Mouse (Mus musculus): ENCODE measurements at regions not wholly inside any gene's neighbourhood (a gene's known extent, or its start where the extent isn't known, plus 50 kb on each side); places are given as distances from the start of the nearest gene placed in this dataset.

GRCm38 (mm10) chr4:11903861-11904260 is 77.2 kb downstream of the Gm10604 start:
- no peak for DNase-seq (ENCODE audit: low read depth, low spot score)

- DNase-seq (ENCODE audit: low read depth, low spot score), result no peak
Observed at GRCm38 (mm10) chr4:11903401-11903800, 77.7 kb downstream of the Gm10604 start.

DNA sequence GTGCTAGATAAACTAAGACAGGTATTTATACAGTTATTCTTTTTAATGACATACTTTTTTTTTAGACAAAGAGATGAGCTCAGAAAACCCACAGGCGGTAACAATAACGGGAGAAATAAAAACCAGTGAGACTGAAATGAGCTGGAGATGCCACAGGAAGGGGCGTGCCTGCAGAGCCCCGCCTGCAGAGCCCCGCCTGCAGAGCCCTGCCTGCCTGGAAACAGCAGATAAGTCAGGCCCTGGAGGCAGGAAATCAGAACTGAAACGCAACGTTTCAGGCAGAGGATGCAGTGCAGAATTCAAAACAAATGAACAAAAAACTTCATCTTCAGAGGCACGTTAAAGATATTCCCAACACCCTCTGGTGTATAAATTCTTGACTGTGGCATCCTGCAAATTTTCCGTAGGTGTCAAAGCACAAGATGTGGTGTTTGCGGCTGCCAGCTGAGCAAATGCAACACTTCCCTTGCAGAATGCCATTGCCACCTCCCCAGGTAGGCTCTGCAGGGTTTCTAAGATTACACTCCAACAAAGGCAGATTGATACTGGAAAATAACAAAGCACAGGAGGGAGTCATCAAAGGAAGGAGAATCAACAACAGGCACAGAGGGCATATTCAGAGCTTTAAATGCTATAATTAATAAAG is 81.0 kb downstream of the Gm10604 start:
- DNase-seq (ENCODE audit: low read depth, low spot score), result peak; percentile 82

GRCm38 (mm10) chr4:11897231-11897630 is 83.8 kb downstream of the Gm10604 start:
- no peak for DNase-seq (ENCODE audit: low read depth, low spot score)

- DNase-seq (ENCODE audit: low read depth, low spot score), result no peak
Observed at GRCm38 (mm10) chr4:11895857-11896825, 84.9 kb downstream of the Gm10604 start.

GRCm38 (mm10) chr4:11893560-11894205 is 87.4 kb downstream of the Gm10604 start:
- DNase-seq (ENCODE audit: low read depth, low spot score), result no peak

GRCm38 (mm10) chr4:11889039-11889600 is 91.9 kb downstream of the Gm10604 start:
- no peak for DNase-seq (ENCODE audit: low read depth, low spot score)

- DNase-seq (ENCODE audit: low read depth, low spot score), result no peak
Observed at GRCm38 (mm10) chr4:11887377-11887776, 93.7 kb downstream of the Gm10604 start.

GRCm38 (mm10) chr4:11885499-11885898 is 95.6 kb downstream of the Gm10604 start:
- DNase-seq (ENCODE audit: low read depth, low spot score), result no peak

DNA sequence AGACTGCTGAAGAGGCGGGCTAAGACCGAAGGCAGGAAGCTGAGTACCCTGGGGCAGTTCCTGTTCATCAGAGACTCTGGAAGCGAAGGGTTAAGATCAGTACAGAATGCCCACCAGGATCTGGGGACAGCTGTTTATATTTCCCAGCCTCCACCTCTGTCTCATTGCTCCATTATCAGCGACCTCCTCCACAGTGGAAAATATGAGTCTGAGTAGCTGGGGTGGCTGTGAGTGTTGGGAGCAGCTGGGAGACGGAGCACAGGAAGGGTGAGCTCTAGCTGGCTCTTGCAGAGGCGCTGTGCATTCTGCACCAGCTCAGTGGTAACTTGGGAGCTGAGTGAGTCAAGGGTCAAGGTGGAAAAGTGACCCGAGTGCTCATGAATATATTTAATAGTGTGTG is 96.2 kb downstream of the Gm10604 start:
- DNase-seq (ENCODE audit: low read depth, low spot score), result peak; percentile 4

GRCm38 (mm10) chr4:11883295-11883694 is 97.8 kb downstream of the Gm10604 start:
- DNase-seq (ENCODE audit: low read depth, low spot score), result no peak

DNA sequence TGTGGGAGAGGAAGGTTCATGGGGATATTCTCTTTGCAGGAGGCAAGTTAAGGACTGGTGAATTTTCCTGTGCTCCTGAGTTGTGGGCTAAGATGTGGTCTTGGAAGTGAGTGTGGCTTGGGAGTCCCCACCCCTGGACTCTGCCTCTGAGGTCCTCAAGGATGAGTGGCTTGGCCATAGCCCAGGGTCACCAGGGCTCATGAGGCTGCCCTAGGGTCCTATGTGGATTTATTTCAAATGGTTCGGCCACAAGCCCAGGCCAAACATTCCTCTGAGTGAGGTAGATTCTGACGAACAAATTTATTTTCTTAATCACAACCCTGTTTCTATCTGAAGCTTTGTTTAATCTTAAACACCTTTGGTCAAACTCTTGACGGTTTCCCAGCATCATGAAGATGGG is 98.4 kb downstream of the Gm10604 start:
- no peak for DNase-seq (ENCODE audit: low read depth, low spot score)

GRCm38 (mm10) chr4:11878638-11879037 is 102.4 kb downstream of the Gm10604 start:
- DNase-seq (ENCODE audit: low read depth, low spot score), result no peak

GRCm38 (mm10) chr4:11877945-11878344 is 103.1 kb downstream of the Gm10604 start:
- no peak for DNase-seq (ENCODE audit: low read depth, low spot score)

GRCm38 (mm10) chr4:11876009-11876408 is 105.1 kb downstream of the Gm10604 start:
- DNase-seq (ENCODE audit: low read depth, low spot score), result no peak

- no peak for DNase-seq (ENCODE audit: low read depth, low spot score)
Observed at GRCm38 (mm10) chr4:11874586-11875264, 106.3 kb downstream of the Gm10604 start.

DNA sequence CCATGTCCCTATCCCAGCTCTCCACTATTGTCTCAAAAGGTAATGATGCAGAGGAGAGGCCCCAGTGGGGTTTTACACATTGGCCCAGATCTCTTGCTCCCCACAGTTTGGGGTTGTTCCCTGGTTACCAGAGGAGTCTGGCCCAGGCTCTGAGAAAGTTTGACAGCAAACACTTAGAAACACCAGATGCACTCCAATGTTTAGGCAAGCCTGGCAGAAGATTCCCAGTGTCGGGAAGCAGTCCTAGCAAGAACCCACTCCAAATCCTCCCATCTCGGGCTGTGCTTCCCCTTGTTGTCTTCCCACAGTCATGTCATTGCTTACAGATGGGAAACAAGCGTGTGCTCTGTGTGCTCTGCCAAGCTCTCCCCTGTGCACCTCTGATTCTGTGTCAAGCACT is 109.0 kb downstream of the Gm10604 start:
- DNase-seq (ENCODE audit: low read depth, low spot score), result no peak

GRCm38 (mm10) chr4:11869721-11870120 is 111.3 kb downstream of the Gm10604 start:
- DNase-seq (ENCODE audit: low read depth, low spot score), result no peak

DNA sequence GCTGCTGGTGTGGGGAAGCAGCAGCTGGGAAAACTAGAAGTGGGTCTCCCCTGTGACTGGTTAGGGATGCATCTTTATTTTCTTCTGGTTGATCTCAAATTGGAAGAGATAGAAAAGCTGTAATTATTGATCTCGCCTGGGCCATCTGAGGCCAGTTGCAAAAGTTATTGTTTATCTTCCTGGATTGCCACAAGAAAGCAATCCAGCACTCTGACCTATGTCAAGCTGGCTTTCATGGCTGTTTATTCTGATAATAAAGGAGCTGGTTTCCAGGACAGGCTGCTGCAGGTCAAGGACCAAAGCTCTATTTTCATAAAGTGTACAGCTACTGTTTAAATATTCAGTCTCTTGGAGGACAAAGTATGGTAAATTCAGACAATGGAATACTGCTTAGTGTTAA is 112.5 kb downstream of the Gm10604 start:
- no peak for DNase-seq (ENCODE audit: low read depth, low spot score)
